Mouse (Mus musculus) layer of hippocampus, adult 2 months (tissue): ENCODE results near the gene Il17f. TPM values are rescaled to one million over a fixed set of nuclear protein-coding genes. Genes with fewer than 3 reads are reported as not detected.
"Not testable (repeated sequence)": the region's sequence is repeated elsewhere in the genome, so short reads cannot be mapped to it uniquely, and the experiment has no call there.

Experiments
- DNase-seq, 2 experiments: peaks; one replicate each; pipeline ENCODE4 v3.0.0; 2022; ENCODE audit warnings: low spot score in 2 of 2
- H3K27ac ChIP-seq: fragments of 200-600 bp; 2 replicates; pipeline ENCODE4 v1.8.1; 2022
- H3K4me3 ChIP-seq: fragments of 200-600 bp; 2 replicates; pipeline ENCODE4 v1.8.1; 2022; ENCODE audit warnings: mild to moderate bottlenecking
- CTCF ChIP-seq: fragments of 200-600 bp; conservative IDR thresholded peaks from 2 replicates; pipeline ENCODE4 v1.8.1; 2022; ENCODE audit warnings: antibody characterized with exemption, mild to moderate bottlenecking, moderate library complexity
- total RNA-seq, 2 experiments: library from RNA; stranded (reverse); gene quantifications; 2 replicates each; pipeline ENCODE4 v1.2.3; 2021

The Il17f gene
- total RNA-seq, 2 experiments from 2014 or later: 0.39 to 0.46 TPM

- no peak for DNase-seq
- TF ChIP-seq CTCF: no peak
- H3K4me3 ChIP-seq: no peak overlapping the region
- no peak overlapping the region for H3K27ac ChIP-seq
Measured at GRCm38 (mm10) chr1:20817172-20817571, 26.8 kb upstream of the Il17f start.

- DNase-seq: no peak
- no peak for TF ChIP-seq CTCF
- Histone ChIP-seq H3K4me3 (no peak overlapping the region), H3K27ac (no peak overlapping the region)
Measured at GRCm38 (mm10) chr1:20814521-20814920, 24.1 kb upstream of the Il17f start.

- no peak overlapping the region for H3K4me3 ChIP-seq
- TF ChIP-seq CTCF: no peak
- DNase-seq: no peak
Measured at GRCm38 (mm10) chr1:20804526-20804925, 14.1 kb upstream of the Il17f start.

GRCm38 (mm10) chr1:20801682-20802390 is 11.4 kb upstream of the Il17f start:
- TF ChIP-seq CTCF: peak; percentile 85
- H3K27ac ChIP-seq: no peak overlapping the region
- no peak overlapping the region for H3K4me3 ChIP-seq
- peak; percentile 56 to 70 for DNase-seq

More at GRCm38 (mm10) chr1:20804526-20804925, 14.1 kb upstream of the Il17f start:
- no peak overlapping the region for H3K27ac ChIP-seq

GRCm38 (mm10) chr1:20801275-20801674 is 10.9 kb upstream of the Il17f start:
- Histone ChIP-seq H3K27ac (no peak overlapping the region), H3K4me3 (no peak overlapping the region)
- DNase-seq: no peak
- TF ChIP-seq CTCF: no peak

- no peak for TF ChIP-seq CTCF
Measured at GRCm38 (mm10) chr1:20795178-20795577, 4.8 kb upstream of the Il17f start.

GRCm38 (mm10) chr1:20794760-20795159 is 4.3 kb upstream of the Il17f start:
- DNase-seq: no peak
- TF ChIP-seq CTCF: no peak
- H3K27ac ChIP-seq: no peak overlapping the region
- H3K4me3 ChIP-seq: no peak overlapping the region

More at GRCm38 (mm10) chr1:20795178-20795577, 4.8 kb upstream of the Il17f start:
- Histone ChIP-seq H3K27ac (no peak overlapping the region), H3K4me3 (no peak overlapping the region)
- DNase-seq: no peak

GRCm38 (mm10) chr1:20791414-20791813 is 997 bp upstream of the Il17f start:
- Histone ChIP-seq H3K4me3 (no peak overlapping the region), H3K27ac (no peak overlapping the region)
- TF ChIP-seq CTCF: no peak
- DNase-seq: no peak

GRCm38 (mm10) chr1:20788419-20788818 is 2.0 kb downstream of the Il17f start:
- DNase-seq: no peak
- no peak for TF ChIP-seq CTCF
- Histone ChIP-seq H3K27ac (no peak overlapping the region), H3K4me3 (no peak overlapping the region)

GRCm38 (mm10) chr1:20787046-20787445 is 3.4 kb downstream of the Il17f start:
- no peak for DNase-seq
- H3K4me3 ChIP-seq: no peak overlapping the region
- TF ChIP-seq CTCF: no peak
- H3K27ac ChIP-seq: no peak overlapping the region

- no peak for TF ChIP-seq CTCF
- no peak for DNase-seq
- Histone ChIP-seq H3K4me3 (no peak overlapping the region), H3K27ac (no peak overlapping the region)
Measured at GRCm38 (mm10) chr1:20778366-20778765, 12.1 kb downstream of the Il17f start.

- DNase-seq, H3K4me3 ChIP-seq, H3K27ac ChIP-seq: not testable (repeated sequence)
Measured at GRCm38 (mm10) chr1:20774026-20774730, 16.2 kb downstream of the Il17f start.

GRCm38 (mm10) chr1:20766526-20766925 is 23.9 kb downstream of the Il17f start:
- Histone ChIP-seq H3K27ac (no peak overlapping the region), H3K4me3 (no peak overlapping the region)
- no peak for TF ChIP-seq CTCF
- DNase-seq: no peak

- H3K4me3 ChIP-seq: no peak overlapping the region
- DNase-seq: no peak
- no peak overlapping the region for H3K27ac ChIP-seq
- TF ChIP-seq CTCF: no peak
Measured at GRCm38 (mm10) chr1:20761411-20761810, 29.0 kb downstream of the Il17f start.
